Mouse (Mus musculus): ENCODE data around the gene Gm21663.
A peak's percentile ranks its signal among the peaks of the same experiment; 100 is the strongest.
"Not testable (repeated sequence)": the region's sequence is repeated elsewhere in the genome, so short reads cannot be mapped to it uniquely, and the experiment has no call there.

The Gm21663 gene

GRCm38 (mm10) chr5:25942281-25942680, at the start of gene Gm21663:
Gene Gm21663 (minus strand): TSS chr5:25942381.
- not testable (repeated sequence) for DNase-seq (ENCODE audit: low spot score)

- DNase-seq (ENCODE audit: low spot score) = not testable (repeated sequence)
Observed at GRCm38 (mm10) chr5:25988550-25988949, 46.4 kb upstream of the Gm21663 start, which contains the start of gene Gm21698. Gene Gm21698 (minus strand): TSS chr5:25988650.

DNA sequence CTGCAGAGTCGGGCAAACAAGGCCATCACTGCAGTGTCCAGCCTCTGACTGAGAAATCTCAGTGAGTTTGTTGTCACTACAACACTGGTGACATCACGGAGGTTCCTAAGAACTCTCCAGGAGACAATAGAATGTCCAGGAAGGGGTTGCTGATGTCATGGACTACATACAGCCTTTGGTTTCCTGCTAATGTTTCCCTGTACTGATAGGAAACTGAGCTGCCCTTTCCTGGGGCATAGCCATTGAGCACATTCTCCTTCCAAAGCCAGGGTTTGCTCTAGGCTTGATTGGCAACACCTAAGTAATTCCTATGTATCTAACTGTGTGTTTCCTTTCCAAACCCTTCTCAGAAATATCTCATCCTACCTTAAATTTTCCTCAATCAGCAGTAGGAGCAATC, 30.4 kb upstream of the Gm21663 start, which contains the start of gene Gm21680:
Gene Gm21680, minus strand, starts transcription at position 101 of the 400 bp plus-strand sequence.
- not testable (repeated sequence) for DNase-seq (ENCODE audit: low spot score)

DNA sequence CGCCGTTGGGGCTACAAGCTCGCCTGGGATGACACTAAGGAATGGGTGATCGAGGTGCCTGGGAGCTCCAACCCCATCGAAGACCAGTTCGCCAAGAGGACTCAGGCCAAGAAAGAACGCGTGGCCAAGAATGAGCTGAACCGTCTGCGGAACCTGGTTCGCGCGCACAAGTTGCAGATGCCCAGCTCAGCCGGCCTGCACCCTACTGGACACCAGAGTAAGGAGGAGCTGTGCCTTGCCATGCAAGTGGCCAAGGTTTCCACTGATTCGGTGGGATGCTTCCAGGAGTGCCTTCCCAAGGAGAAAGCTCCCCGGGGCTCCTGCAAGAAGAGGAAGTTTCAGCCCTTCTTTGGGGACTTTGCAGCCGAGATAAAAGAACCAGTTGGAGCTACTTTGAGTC, 14.9 kb upstream of the Gm21663 start:
- DNase-seq (ENCODE audit: low spot score) = not testable (repeated sequence)

GRCm38 (mm10) chr5:25956611-25957010, 14.4 kb upstream of the Gm21663 start:
- DNase-seq (ENCODE audit: low spot score) = peak; percentile 6

DNA sequence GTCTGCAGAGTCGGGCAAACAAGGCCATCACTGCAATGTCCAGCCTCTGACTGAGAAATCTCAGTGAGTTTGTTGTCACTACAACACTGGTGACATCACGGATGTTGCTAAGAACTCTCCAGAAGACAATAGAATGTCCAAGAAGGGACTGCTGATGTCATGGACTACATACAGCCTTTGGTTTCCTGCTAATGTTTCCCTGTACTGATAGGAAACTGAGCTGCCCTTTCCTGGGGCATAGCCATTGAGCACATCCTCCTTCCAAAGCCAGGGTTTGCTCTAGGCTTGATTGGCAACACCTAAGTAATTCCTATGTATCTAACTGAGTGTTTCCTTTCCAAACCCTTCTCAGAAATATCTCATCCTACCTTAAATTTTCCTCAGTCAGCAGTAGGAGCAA, 12.1 kb upstream of the Gm21663 start, which contains the start of gene Gm21671:
Gene Gm21671, minus strand, starts transcription at position 101 of the 400 bp plus-strand sequence.
- DNase-seq (ENCODE audit: low spot score) = not testable (repeated sequence)

- not testable (repeated sequence) for DNase-seq (ENCODE audit: low spot score)
Observed at GRCm38 (mm10) chr5:25945391-25945790, 3.2 kb upstream of the Gm21663 start.

- peak; percentile 30 for DNase-seq (ENCODE audit: low spot score)
Observed at GRCm38 (mm10) chr5:25891321-25891720, 50.9 kb downstream of the Gm21663 start.

GRCm38 (mm10) chr5:25889746-25890382, 52.3 kb downstream of the Gm21663 start:
- no peak for DNase-seq (ENCODE audit: low spot score)

DNA sequence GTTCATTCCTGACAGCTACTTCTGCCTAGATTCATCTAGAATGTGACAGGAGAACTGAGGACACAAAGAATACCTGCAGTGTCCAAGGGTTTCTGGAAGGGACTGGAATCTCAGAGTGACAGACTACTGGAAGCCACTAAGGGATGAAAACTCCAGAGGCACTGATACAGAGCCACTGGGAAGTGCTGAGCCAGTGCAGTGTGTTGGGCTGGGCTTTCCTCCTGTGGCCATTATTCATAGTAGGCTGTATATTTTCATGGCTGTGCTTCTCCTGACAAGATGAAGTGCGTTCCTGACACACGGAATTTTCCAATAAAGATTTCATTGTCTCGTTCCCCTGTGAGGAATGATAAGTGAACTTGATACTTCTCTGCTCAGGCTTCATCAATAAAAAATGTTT, 55.5 kb downstream of the Gm21663 start:
- no peak for DNase-seq (ENCODE audit: low spot score)
